Mouse (Mus musculus) kidney, adult 2 months (tissue): ENCODE data around the gene Gps2. TPM values are rescaled to one million over a fixed set of nuclear protein-coding genes. Genes with fewer than 3 reads are reported as not detected.
A peak's percentile ranks its signal among the peaks of the same experiment; 100 is the strongest.

Experiments
- DNase-seq: peaks from one replicate; pipeline ENCODE4 v3.0.0; 2021
- H3K27ac ChIP-seq: fragments of 200-500 bp; 2 replicates; pipeline ENCODE4 v1.5.1; 2012; ENCODE audit warnings: low read depth, low read length, control low read depth, inconsistent platforms; ENCODE audit not compliant: insufficient read depth
- H3K27me3 ChIP-seq: fragments of 200-500 bp; replicated peaks from 2 replicates; pipeline ENCODE4 v1.6.1; 2012; ENCODE audit warnings: mild to moderate bottlenecking, moderate library complexity, low read length, inconsistent platforms; ENCODE audit not compliant: control insufficient read depth, insufficient read depth
- H3K36me3 ChIP-seq: fragments of 200-500 bp; 2 replicates; pipeline ENCODE4 v1.6.1; 2012; ENCODE audit warnings: mild to moderate bottlenecking, moderate library complexity, low read length, inconsistent platforms; ENCODE audit not compliant: control insufficient read depth, insufficient read depth
- H3K4me1 ChIP-seq: fragments of 200-500 bp; 2 replicates; pipeline ENCODE4 v1.6.1; 2011; ENCODE audit warnings: low read length; ENCODE audit not compliant: control insufficient read depth, insufficient read depth
- H3K4me3 ChIP-seq: fragments of 200-500 bp; 2 replicates; pipeline ENCODE4 v1.5.1; 2011; ENCODE audit warnings: mild to moderate bottlenecking, low read depth, low read length, control low read depth; ENCODE audit not compliant: insufficient read depth
- CTCF ChIP-seq: fragments of 200-500 bp; conservative IDR thresholded peaks from 2 replicates; pipeline ENCODE4 v1.5.1; 2011; ENCODE audit warnings: low read depth, mild to moderate bottlenecking, control low read depth, low read length, moderate library complexity, mixed read lengths; ENCODE audit not compliant: insufficient read depth, insufficient read length
- POLR2A ChIP-seq: fragments of 200-500 bp; IDR thresholded peaks from one replicate; pipeline ENCODE4 v1.6.1; 2011; ENCODE audit warnings: low read depth, low read length, control low read depth
- WGBS: fragments of 180-500 bp; shearing (Covaris S2); methylation state at CpG from one replicate; pipeline ENCODE4 v1.1.7; 2018; 5-methylcytosine and 5-hydroxymethylcytosine counted together
- polyA plus RNA-seq: library from polyadenylated mRNA; depleted of rRNA; stranded (reverse); fragments of >200 nt; gene quantifications from 2 replicates; pipeline ENCODE4 v1.2.3, GENCODE M21; 2012

Gps2 gene
- polyA plus RNA-seq, 1 experiment: 72.9 TPM

DNA sequence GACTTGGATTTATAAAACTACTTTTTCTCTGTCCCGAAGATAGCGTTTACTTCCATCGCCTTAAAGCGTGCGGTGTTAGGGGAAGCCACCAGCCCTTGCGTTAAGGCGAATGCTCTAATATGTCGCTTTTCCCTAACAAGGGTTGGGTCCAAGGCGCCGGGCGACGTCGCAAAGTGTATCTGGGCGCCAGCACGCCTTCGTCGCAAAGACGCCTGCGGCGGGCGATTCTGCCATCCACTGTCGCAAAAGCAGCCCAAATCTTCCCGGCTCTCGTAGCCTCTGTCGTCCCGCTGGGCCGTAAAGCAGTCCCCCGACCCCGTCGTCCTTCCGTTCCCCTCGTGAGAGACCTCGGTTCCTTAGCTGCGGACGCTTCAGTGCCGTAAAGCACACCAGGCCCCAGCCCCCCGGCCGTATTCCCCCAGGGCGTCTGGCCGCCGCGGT lies 12.3 kb upstream of the Gps2 start:
- H3K36me3 ChIP-seq: no peaks in the 10 kb centered on the region
- peak overlapping the region; percentile 96 for H3K27ac ChIP-seq
- DNase-seq: peak; percentile 98
- H3K27me3 ChIP-seq: no peaks in the 10 kb centered on the region
- peak overlapping the region; percentile 67 for H3K4me3 ChIP-seq
- WGBS: under 1% methylated on average over 42 of the region's 42 CpGs
- TF ChIP-seq POLR2A (no peak), CTCF (no peak)
- peaks cover 3% of the 10 kb centered on the region; the same call in 1 of the 2 replicates for H3K4me1 ChIP-seq

DNA sequence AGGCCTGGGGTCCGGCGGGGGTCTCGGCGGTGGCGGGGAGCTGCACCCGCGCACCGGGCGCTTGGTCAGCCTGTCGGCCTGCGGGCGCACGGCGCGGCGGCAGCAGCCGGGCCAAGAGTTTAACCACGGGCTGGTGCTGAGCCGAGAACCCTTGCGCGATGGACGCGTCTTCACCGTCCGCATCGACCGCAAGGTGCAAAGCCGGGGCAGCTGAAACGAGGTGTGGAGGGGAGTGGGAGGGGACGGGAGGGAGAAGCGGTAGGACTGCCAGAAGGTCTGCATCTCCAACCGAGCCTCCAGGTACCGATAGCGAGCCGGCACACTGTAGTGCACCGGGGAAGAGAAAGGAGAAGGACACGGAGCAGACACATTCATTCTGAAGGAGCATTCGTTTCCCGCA lies 11.7 kb upstream of the Gps2 start:
- Histone ChIP-seq H3K4me3 (peak overlapping the region; percentile 67), H3K27me3 (no peaks in the 10 kb centered on the region), H3K4me1 (peaks cover 3% of the 10 kb centered on the region; the same call in 1 of the 2 replicates), H3K27ac (peak overlapping the region; percentile 33), H3K36me3 (no peaks in the 10 kb centered on the region)
- WGBS: under 1% methylated on average over 39 of the region's 39 CpGs
- DNase-seq: peak; percentile 41
- TF ChIP-seq CTCF (no peak), POLR2A (no peak)

DNA sequence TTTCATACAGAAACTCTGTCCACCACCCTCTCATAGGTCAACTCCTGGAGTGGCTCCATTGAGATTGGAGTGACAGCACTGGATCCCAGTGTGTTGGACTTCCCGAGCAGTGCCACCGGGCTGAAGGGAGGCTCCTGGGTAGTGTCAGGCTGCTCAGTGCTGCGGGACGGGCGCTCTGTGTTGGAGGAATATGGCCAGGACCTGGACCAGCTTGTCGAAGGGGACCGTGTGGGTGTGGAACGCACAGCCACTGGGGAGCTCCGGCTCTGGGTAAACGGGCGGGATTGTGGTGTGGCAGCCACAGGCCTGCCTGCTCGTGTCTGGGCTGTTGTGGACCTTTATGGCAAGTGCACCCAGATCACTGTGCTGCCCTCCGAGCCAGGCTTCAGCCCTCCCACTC lies 10.7 kb upstream of the Gps2 start:
- Histone ChIP-seq H3K4me3 (no peak overlapping the region), H3K4me1 (peaks cover 7% of the 10 kb centered on the region; the same call in 1 of the 2 replicates), H3K27me3 (no peaks in the 10 kb centered on the region), H3K27ac (no peak overlapping the region), H3K36me3 (no peaks in the 10 kb centered on the region; the same call in 1 of the 2 replicates)
- 82% methylated on average over 13 of the region's 13 CpGs for WGBS
- no peak for TF ChIP-seq POLR2A
- TF ChIP-seq CTCF: no peak
- no peak for DNase-seq

DNA sequence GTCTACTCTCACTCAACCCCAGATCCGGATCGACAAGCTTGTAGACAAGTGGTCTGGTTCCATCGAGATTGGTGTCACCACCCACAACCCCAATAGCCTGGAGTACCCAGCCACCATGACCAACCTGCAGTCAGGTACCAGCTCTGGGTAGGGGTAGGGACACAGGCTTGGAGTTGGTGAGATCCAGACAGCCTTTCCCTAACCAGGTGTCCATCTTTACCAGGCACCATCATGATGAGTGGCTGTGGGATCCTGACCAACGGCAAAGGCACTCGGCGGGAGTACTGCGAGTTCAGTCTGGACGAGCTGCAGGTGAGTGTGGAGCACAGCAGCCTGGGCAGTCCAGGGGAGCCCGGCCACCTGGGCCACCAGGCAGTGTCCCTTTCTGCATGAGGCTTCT lies 9.4 kb upstream of the Gps2 start:
- H3K27me3 ChIP-seq: no peaks in the 10 kb centered on the region
- TF ChIP-seq CTCF (no peak), POLR2A (no peak)
- 90% methylated on average over 9 of the region's 9 CpGs for WGBS
- peaks cover 11% of the 10 kb centered on the region; the same call in 1 of the 2 replicates for H3K4me1 ChIP-seq
- no peak overlapping the region for H3K4me3 ChIP-seq
- H3K27ac ChIP-seq: no peak overlapping the region
- DNase-seq: no peak
- H3K36me3 ChIP-seq: no peaks in the 10 kb centered on the region; the same call in 1 of the 2 replicates

DNA sequence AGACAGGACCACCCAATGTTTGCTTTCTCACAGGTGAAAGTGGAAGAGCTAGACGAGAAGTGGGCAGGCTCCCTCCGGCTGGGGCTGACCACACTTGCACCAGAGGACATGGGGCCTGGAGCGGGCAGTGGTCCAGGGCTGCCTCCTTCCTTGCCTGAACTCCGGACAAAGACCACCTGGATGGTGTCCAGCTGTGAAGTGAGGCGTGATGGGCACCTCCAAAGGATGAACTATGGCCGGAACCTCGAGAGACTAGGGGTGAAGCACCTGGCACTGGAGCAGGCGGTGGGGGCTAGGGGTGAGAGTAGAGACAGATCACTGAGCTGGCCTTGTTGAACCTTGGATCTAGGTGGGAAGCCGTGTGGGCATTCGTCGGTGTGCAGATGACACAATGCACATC lies 5.0 kb upstream of the Gps2 start:
- Histone ChIP-seq H3K4me3 (peak overlapping the region; percentile 39), H3K36me3 (no peaks in the 10 kb centered on the region; the same call in 1 of the 2 replicates), H3K27me3 (no peaks in the 10 kb centered on the region), H3K4me1 (peaks cover 17% of the 10 kb centered on the region), H3K27ac (peak overlapping the region; percentile 63)
- DNase-seq: peak; percentile 98
- no peak for TF ChIP-seq POLR2A
- TF ChIP-seq CTCF: no peak
- WGBS: 57% methylated on average over 11 of the region's 11 CpGs

DNA sequence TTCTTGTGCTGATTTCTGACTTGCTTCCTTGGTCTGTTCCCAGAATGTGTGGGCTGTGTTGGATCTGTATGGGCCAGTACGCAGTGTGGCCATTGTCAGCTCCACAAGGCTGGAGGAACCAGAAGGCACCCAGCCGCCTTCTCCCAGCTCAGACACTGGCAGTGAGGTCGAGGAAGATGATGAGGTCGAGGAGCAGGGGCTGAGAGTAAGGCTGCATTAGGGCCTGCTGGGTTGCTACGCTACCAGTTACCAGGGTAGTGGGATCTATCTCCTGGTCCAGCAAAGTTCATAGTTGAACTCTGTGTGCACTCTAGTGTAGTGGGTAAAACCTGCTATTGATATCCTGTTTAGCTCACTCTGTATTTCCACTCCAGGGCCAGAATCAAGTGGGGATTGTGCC lies 4.5 kb upstream of the Gps2 start:
- H3K27ac ChIP-seq: peak overlapping the region; percentile 63
- H3K36me3 ChIP-seq: no peaks in the 10 kb centered on the region; the same call in 1 of the 2 replicates
- WGBS: 57% methylated on average over 5 of the region's 5 CpGs
- peak overlapping the region; percentile 39 for H3K4me3 ChIP-seq
- TF ChIP-seq CTCF (no peak), POLR2A (no peak)
- peaks cover 17% of the 10 kb centered on the region for H3K4me1 ChIP-seq
- no peaks in the 10 kb centered on the region for H3K27me3 ChIP-seq
- no peak for DNase-seq

DNA sequence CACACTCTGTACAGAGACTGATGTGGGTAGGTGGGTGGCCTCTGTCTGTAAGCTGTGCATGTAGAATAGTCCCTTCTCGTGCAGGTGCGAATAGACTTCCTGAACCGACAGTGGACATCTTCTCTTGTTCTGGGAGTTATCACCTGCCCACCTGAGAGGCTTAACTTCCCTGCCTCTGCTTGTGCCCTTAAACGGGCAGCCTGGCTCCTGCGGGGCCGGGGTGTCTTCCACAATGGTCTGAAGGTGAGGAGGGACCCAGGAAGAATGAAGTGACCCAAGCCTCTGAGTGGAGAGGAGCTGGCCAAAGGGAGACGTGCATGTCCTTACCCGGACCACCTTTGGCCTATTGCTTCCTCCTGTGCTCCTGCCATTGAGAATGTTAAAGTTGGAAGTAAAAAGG lies 3.5 kb upstream of the Gps2 start:
- Histone ChIP-seq H3K27ac (peak overlapping the region; percentile 63), H3K4me3 (peak overlapping the region; percentile 39), H3K36me3 (no peaks in the 10 kb centered on the region; the same call in 1 of the 2 replicates), H3K27me3 (no peaks in the 10 kb centered on the region), H3K4me1 (peaks cover 25% of the 10 kb centered on the region)
- no peak for TF ChIP-seq CTCF
- no peak for TF ChIP-seq POLR2A
- no peak for DNase-seq
- 74% methylated on average over 8 of the region's 8 CpGs for WGBS
